Mouse (Mus musculus): Measurements from ENCODE around the gene Fscb.

GRCm38 (mm10) chr12:64473615-64474014 is 875 bp downstream of the Fscb start:
- TF ChIP-seq CTCF (IDR thresholded peaks at IDR 0.05; ENCODE audit: low read depth, low read length), result no peak
- no peak for TF ChIP-seq POLR2A (IDR thresholded peaks at IDR 0.05; ENCODE audit: borderline replicate concordance, low read depth, low read length)
